Mouse (Mus musculus): Measurements from ENCODE around the gene Gcc1. TPM values are rescaled to one million over a fixed set of nuclear protein-coding genes. Genes with fewer than 3 reads are reported as not detected.

The Gcc1 gene
- polyA plus RNA-seq, 1 experiment from 2014 or later = 16.4 TPM

- no peaks in the 10 kb centered on the region for H3K9me3 ChIP-seq (replicated peaks)
- H3K36me3 ChIP-seq = peaks cover 41% of the 10 kb centered on the region
- WGBS = 80% methylated on average over 2 of the region's 2 CpGs
- H3K27ac ChIP-seq = no peak overlapping the region
- H3K4me2 ChIP-seq (replicated peaks) = peak overlapping the region; percentile 96
- H3K9ac ChIP-seq = no peak overlapping the region
- ATAC-seq (ENCODE audit: low FRiP score) = no peak
- no peak overlapping the region for H3K4me3 ChIP-seq
- peaks cover 30% of the 10 kb centered on the region for H3K4me1 ChIP-seq
- no peaks in the 10 kb centered on the region for H3K27me3 ChIP-seq
These were observed 8.5 kb downstream of the Gcc1 start for GRCm38 (mm10) chr6:28419673-28420072.

- Histone ChIP-seq H3K9ac (no peak overlapping the region), H3K9me3 (replicated peaks) (no peaks in the 10 kb centered on the region), H3K4me3 (no peak overlapping the region), H3K27ac (no peak overlapping the region), H3K27me3 (no peaks in the 10 kb centered on the region), H3K4me2 (replicated peaks) (no peak overlapping the region), H3K4me1 (peaks cover 25% of the 10 kb centered on the region), H3K36me3 (peaks cover 43% of the 10 kb centered on the region)
- WGBS = 87% methylated on average over 14 of the region's 14 CpGs
- no peak for ATAC-seq (ENCODE audit: low FRiP score)
These were observed 9.7 kb downstream of the Gcc1 start for GRCm38 (mm10) chr6:28418449-28418848.

DNA sequence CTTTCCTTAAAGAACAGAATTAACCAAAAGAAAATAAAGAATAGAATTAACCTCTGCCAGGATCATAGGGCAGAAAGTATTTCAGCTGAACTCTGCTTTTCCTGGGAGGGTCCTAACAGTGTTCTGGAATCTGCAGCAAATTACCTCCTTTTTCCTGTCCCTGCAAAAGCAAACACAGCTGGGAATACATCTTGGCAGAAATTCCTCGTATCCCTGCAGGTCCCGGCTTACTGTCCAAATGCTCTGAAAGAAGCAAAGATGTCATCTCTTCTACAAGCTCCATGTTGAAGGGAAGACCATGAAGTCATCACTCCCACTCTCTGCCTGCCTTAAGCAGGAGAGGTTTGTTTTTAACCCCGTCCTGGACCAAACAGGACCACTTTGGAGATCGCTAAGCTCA is 11.2 kb downstream of the Gcc1 start:
- no peak overlapping the region for H3K9ac ChIP-seq
- no peak overlapping the region for H3K4me3 ChIP-seq
- H3K36me3 ChIP-seq = peaks cover 52% of the 10 kb centered on the region
- no peak overlapping the region for H3K4me2 ChIP-seq (replicated peaks)
- WGBS = 73% methylated on average over 4 of the region's 4 CpGs
- peaks cover 21% of the 10 kb centered on the region for H3K4me1 ChIP-seq
- no peaks in the 10 kb centered on the region for H3K27me3 ChIP-seq
- no peak overlapping the region for H3K27ac ChIP-seq
- H3K9me3 ChIP-seq (replicated peaks) = no peaks in the 10 kb centered on the region
- no peak for ATAC-seq (ENCODE audit: low FRiP score)

GRCm38 (mm10) chr6:28411236-28411635 is 17.0 kb downstream of the Gcc1 start:
- Histone ChIP-seq H3K27ac (no peak overlapping the region), H3K4me2 (replicated peaks) (no peak overlapping the region), H3K9ac (no peak overlapping the region), H3K27me3 (no peaks in the 10 kb centered on the region), H3K4me3 (no peak overlapping the region), H3K4me1 (no peaks in the 10 kb centered on the region), H3K36me3 (peaks cover 23% of the 10 kb centered on the region), H3K9me3 (replicated peaks) (no peaks in the 10 kb centered on the region)
- no peak for ATAC-seq (ENCODE audit: low FRiP score)
- 84% methylated on average over 2 of the region's 2 CpGs for WGBS

DNA sequence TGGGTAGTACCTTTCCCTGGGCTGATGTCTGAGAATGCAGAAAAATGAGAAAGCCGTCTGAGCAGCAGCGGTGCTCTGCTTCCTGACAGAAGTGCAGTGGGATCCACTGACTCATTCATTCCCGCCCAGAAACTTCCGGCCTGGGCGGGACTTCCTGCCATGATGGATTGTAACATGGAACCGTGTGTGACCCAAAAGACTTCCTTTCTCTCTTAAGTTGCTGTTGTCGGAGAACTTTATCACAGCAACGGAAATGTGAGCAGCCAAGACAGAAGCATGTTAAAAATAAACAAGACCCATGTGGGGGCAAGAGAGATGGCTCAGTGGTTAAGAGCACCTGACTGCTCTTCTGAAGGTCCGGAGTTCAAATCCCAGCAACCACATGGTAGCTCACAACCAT is 18.1 kb downstream of the Gcc1 start:
- no peaks in the 10 kb centered on the region for H3K4me1 ChIP-seq
- no peaks in the 10 kb centered on the region for H3K27me3 ChIP-seq
- H3K4me3 ChIP-seq = no peak overlapping the region
- ATAC-seq (ENCODE audit: low FRiP score) = no peak
- H3K9ac ChIP-seq = no peak overlapping the region
- no peak overlapping the region for H3K27ac ChIP-seq
- H3K36me3 ChIP-seq = peaks cover 11% of the 10 kb centered on the region; the same call in 1 of the 2 replicates
- 87% methylated on average over 9 of the region's 9 CpGs for WGBS
- no peak overlapping the region for H3K4me2 ChIP-seq (replicated peaks)
- H3K9me3 ChIP-seq (replicated peaks) = no peaks in the 10 kb centered on the region

- Histone ChIP-seq H3K9ac (no peak overlapping the region), H3K36me3 (no peaks in the 10 kb centered on the region), H3K9me3 (replicated peaks) (peaks cover 5% of the 10 kb centered on the region; the same call in 1 of the 2 replicates), H3K4me3 (no peak overlapping the region), H3K4me1 (peaks cover 3% of the 10 kb centered on the region; the same call in 1 of the 2 replicates), H3K27me3 (peaks cover 16% of the 10 kb centered on the region), H3K4me2 (replicated peaks) (no peak overlapping the region), H3K27ac (no peak overlapping the region)
- ATAC-seq (ENCODE audit: low FRiP score) = no peak
- WGBS = 92% methylated on average over 4 of the region's 4 CpGs
These were observed 28.4 kb downstream of the Gcc1 start for GRCm38 (mm10) chr6:28399791-28400190.

GRCm38 (mm10) chr6:28398726-28399125 is 29.5 kb downstream of the Gcc1 start:
- H3K27ac ChIP-seq = no peak overlapping the region
- no peak overlapping the region for H3K4me3 ChIP-seq
- ATAC-seq (ENCODE audit: low FRiP score) = no peak
- H3K27me3 ChIP-seq = peaks cover 16% of the 10 kb centered on the region
- 88% methylated on average over 3 of the region's 3 CpGs for WGBS
- H3K36me3 ChIP-seq = no peaks in the 10 kb centered on the region
- peaks cover 5% of the 10 kb centered on the region; the same call in 1 of the 2 replicates for H3K9me3 ChIP-seq (replicated peaks)
- H3K4me2 ChIP-seq (replicated peaks) = no peak overlapping the region
- peaks cover 3% of the 10 kb centered on the region; the same call in 1 of the 2 replicates for H3K4me1 ChIP-seq
- no peak overlapping the region for H3K9ac ChIP-seq

DNA sequence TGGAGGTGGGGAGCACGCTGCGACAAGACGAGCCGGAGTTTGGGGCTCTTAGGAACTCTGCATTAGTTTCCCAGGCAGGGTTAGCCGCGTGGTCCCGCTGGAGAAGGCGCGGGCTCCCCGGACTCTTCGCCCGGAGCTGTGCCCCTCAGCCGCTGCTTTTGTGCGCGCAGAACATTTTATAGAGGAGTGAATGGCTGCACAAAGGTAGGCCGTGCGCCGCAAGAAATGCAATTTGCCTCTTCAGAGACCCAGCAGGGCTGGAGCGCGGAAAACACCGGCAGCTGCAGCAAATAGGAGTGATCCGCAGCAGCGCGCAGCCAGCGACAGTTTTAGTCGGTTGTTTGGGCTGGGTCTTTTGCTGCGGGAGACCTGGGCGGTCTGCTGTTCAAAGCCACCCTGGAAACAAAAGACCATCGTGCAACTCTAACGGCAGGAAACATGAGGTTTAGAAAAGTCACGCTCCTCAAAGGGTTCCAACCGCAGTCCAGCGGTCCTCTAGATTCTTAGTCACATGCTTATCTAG is 30.4 kb downstream of the Gcc1 start, which contains the start of gene Zfp800:
Zfp800 (minus strand) TSS at position 325 of the 523 bp plus-strand sequence.
- ATAC-seq (ENCODE audit: low FRiP score) = peak; percentile 69
- Histone ChIP-seq H3K27ac (0 out of 2 replicates have a peak within 1 kb of the TSS, but pooled peaks have one; percentile 30), H3K9me3 (replicated peaks) (peaks cover 5% of the 10 kb centered on the region; the same call in 1 of the 2 replicates), H3K36me3 (no peaks in the 10 kb centered on the region), H3K4me1 (peaks cover 3% of the 10 kb centered on the region; the same call in 1 of the 2 replicates), H3K27me3 (peaks cover 16% of the 10 kb centered on the region), H3K4me2 (replicated peaks) (peak within 1 kb of the TSS; percentile 85), H3K4me3 (peak within 1 kb of the TSS; percentile 48), H3K9ac (peak within 1 kb of the TSS; percentile 61)
- WGBS = under 1% methylated on average over 33 of the region's 33 CpGs

- Histone ChIP-seq H3K36me3 (no peaks in the 10 kb centered on the region), H3K9ac (peak overlapping the region; percentile 61), H3K4me2 (replicated peaks) (peak overlapping the region; percentile 85), H3K9me3 (replicated peaks) (peaks cover 5% of the 10 kb centered on the region; the same call in 1 of the 2 replicates), H3K4me3 (peak overlapping the region; percentile 48), H3K27me3 (peaks cover 16% of the 10 kb centered on the region), H3K4me1 (peaks cover 3% of the 10 kb centered on the region; the same call in 1 of the 2 replicates), H3K27ac (no peak overlapping the region)
- no peak for ATAC-seq (ENCODE audit: low FRiP score)
- WGBS = under 1% methylated on average over 19 of the region's 19 CpGs
These were observed 31.2 kb downstream of the Gcc1 start for GRCm38 (mm10) chr6:28396853-28397457.

GRCm38 (mm10) chr6:28396051-28396852 is 31.9 kb downstream of the Gcc1 start:
- Histone ChIP-seq H3K27ac (no peak overlapping the region), H3K4me2 (replicated peaks) (peak overlapping the region; percentile 85), H3K9me3 (replicated peaks) (peaks cover 5% of the 10 kb centered on the region; the same call in 1 of the 2 replicates), H3K36me3 (no peaks in the 10 kb centered on the region), H3K27me3 (peaks cover 16% of the 10 kb centered on the region), H3K9ac (no peak overlapping the region; the same call in 1 of the 2 replicates), H3K4me1 (peaks cover 3% of the 10 kb centered on the region; the same call in 1 of the 2 replicates), H3K4me3 (peak overlapping the region; percentile 48)
- 21% methylated on average over 15 of the region's 15 CpGs for WGBS
- no peak for ATAC-seq (ENCODE audit: low FRiP score)

DNA sequence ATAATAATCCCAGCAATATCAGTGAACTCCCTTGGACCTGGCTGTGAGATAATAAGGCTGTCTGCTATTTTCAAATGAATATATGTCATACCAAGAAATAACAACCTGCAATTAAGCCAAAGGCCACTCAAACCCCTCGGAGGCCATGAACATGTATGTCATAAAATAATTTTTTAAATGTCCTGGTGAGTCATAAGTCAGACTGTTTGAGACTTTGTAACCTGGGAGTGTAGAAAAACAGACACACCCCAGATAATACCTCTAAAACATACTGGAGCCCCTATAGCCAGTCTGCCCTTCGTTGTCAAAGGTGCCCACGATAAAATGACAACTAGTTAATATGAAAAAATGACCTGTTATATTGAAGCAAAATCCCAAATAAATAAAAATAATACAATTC is 39.2 kb downstream of the Gcc1 start:
- Histone ChIP-seq H3K27me3 (no peaks in the 10 kb centered on the region), H3K4me1 (no peaks in the 10 kb centered on the region), H3K4me2 (replicated peaks) (no peak overlapping the region), H3K9me3 (replicated peaks) (no peaks in the 10 kb centered on the region), H3K27ac (no peak overlapping the region), H3K4me3 (no peak overlapping the region), H3K9ac (no peak overlapping the region), H3K36me3 (no peaks in the 10 kb centered on the region)
- ATAC-seq (ENCODE audit: low FRiP score) = no peak
- 96% methylated on average over 3 of the region's 3 CpGs for WGBS

GRCm38 (mm10) chr6:28385169-28385568 is 43.0 kb downstream of the Gcc1 start:
- H3K27me3 ChIP-seq = no peaks in the 10 kb centered on the region
- no peaks in the 10 kb centered on the region for H3K4me1 ChIP-seq
- no peak overlapping the region for H3K4me3 ChIP-seq
- no peak overlapping the region for H3K9ac ChIP-seq
- 89% methylated on average over 3 of the region's 3 CpGs for WGBS
- ATAC-seq (ENCODE audit: low FRiP score) = no peak
- no peak overlapping the region for H3K27ac ChIP-seq
- H3K4me2 ChIP-seq (replicated peaks) = no peak overlapping the region
- H3K36me3 ChIP-seq = no peaks in the 10 kb centered on the region
- no peaks in the 10 kb centered on the region for H3K9me3 ChIP-seq (replicated peaks)
